Mouse (Mus musculus): ENCODE data around the gene Lrrc10b.
A peak's percentile ranks its signal among the peaks of the same experiment; 100 is the strongest.

The Lrrc10b gene

DNA sequence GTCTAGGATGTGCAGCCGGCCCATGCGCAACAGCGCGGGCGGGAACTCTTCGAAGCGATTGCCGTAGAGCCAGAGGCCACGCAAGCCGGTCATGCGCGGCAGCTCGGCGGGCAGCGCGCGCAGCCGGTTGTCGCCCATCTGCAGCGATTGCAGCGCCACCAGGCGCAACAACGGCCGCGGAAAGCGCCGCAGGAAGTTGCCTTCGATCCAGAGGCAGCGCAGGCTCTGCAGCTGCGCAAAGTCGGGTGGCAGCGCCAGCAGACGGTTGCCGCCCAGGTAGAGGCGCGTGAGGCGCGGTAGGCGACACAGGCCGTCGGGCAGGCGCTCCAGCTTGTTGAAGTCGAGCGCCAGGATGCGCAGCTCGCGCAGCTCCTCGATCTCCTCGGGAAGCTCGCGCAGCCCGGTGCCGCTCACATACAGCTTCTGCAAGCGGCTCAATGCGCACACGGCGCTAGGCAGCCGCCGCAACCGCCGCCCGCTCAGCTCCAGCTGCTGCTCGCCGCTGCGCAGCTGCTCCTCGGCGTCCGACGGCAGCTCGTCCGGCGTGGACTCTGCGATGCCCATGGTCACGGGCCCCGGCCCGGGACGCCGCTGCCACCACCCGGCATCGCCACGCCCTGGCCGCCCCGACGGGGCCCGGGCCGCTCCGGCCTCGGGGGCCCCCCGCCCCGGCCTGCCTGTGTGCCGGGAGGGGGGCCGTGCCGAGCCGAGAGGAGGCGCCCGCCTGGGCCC, at the start of gene Lrrc10b:
TSS of gene Lrrc10b (minus strand) at position 722 of the 732 bp plus-strand sequence.
- peaks cover 92% of the 10 kb centered on the region for H3K27me3 ChIP-seq (ENCODE audit: insufficient read depth, low read length)
- no peaks in the 10 kb centered on the region for H3K9me3 ChIP-seq (ENCODE audit: low read length)
- TF ChIP-seq POU5F1 (IDR thresholded peaks at IDR 0.05; ENCODE audit: borderline replicate concordance, low read length), result no peak
- H3K4me3 ChIP-seq (replicated peaks; ENCODE audit: low read length), result peak within 1 kb of the TSS; percentile 83
- peaks cover 42% of the 10 kb centered on the region for H3K4me1 ChIP-seq (replicated peaks; ENCODE audit: low read depth, low read length)
- H3K36me3 ChIP-seq (ENCODE audit: insufficient read depth, low read length), result no peaks in the 10 kb centered on the region

- H3K27me3 ChIP-seq (ENCODE audit: insufficient read depth, low read length), result no peaks in the 10 kb centered on the region
- peaks cover 15% of the 10 kb centered on the region for H3K4me1 ChIP-seq (replicated peaks; ENCODE audit: low read depth, low read length)
- H3K36me3 ChIP-seq (ENCODE audit: insufficient read depth, low read length), result peaks cover 76% of the 10 kb centered on the region
- no peak overlapping the region for H3K4me3 ChIP-seq (replicated peaks; ENCODE audit: low read length)
- no peaks in the 10 kb centered on the region for H3K9me3 ChIP-seq (ENCODE audit: low read length)
- TF ChIP-seq POU5F1 (IDR thresholded peaks at IDR 0.05; ENCODE audit: borderline replicate concordance, low read length) (no peak), CTCF (conservative IDR thresholded peaks at IDR 0.05; ENCODE audit: low read length) (peak; percentile 96), NANOG (IDR thresholded peaks at IDR 0.05; ENCODE audit: borderline replicate concordance, low read length) (no peak)
Measured at GRCm38 (mm10) chr19:10502571-10502970, 45.3 kb upstream of the Lrrc10b start.

- Histone ChIP-seq H3K4me3 (replicated peaks; ENCODE audit: low read length) (no peak overlapping the region), H3K4me1 (replicated peaks; ENCODE audit: low read depth, low read length) (peaks cover 19% of the 10 kb centered on the region), H3K36me3 (ENCODE audit: insufficient read depth, low read length) (peaks cover 59% of the 10 kb centered on the region), H3K27me3 (ENCODE audit: insufficient read depth, low read length) (peaks cover 7% of the 10 kb centered on the region; the same call in 1 of the 2 replicates), H3K9me3 (ENCODE audit: low read length) (no peaks in the 10 kb centered on the region)
- no peak for TF ChIP-seq NANOG (IDR thresholded peaks at IDR 0.05; ENCODE audit: borderline replicate concordance, low read length)
Measured at GRCm38 (mm10) chr19:10500581-10500980, 43.3 kb upstream of the Lrrc10b start.

DNA sequence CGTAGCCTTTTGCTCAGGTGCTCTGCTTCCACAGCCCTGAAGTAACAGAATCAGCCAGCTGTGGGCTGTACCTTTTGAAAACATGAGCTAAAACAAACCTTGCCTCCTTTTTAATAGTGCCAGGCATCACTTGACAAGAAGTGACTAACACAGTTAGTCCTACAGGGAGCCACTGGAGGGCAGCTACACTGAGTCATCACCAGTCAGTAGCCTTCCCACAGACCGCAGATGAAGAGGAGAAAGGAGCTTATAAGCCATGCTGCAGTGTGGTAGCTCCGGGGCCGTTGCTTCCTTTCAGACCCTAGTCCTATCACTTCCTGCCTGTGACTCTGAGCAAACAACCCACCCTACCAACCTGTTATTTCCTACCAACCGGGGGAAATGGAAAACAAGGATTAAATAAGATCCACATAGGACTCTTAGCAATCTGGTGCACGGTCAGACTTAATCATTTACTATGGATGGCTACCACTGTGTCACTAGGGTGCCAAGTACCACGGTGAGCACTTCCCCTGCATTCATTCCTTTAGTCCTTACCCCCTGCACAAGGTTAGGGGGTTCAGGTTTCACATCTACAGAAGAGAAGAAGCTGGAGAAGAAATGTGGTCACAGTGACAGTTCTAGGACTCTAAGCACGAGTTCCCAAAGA, 40.4 kb upstream of the Lrrc10b start:
- no peak for TF ChIP-seq POU5F1 (IDR thresholded peaks at IDR 0.05; ENCODE audit: borderline replicate concordance, low read length)
- TF ChIP-seq NANOG (IDR thresholded peaks at IDR 0.05; ENCODE audit: borderline replicate concordance, low read length), result no peak
- TF ChIP-seq CTCF (conservative IDR thresholded peaks at IDR 0.05; ENCODE audit: low read length), result no peak
- peaks cover 19% of the 10 kb centered on the region for H3K4me1 ChIP-seq (replicated peaks; ENCODE audit: low read depth, low read length)
- H3K36me3 ChIP-seq (ENCODE audit: insufficient read depth, low read length), result peaks cover 38% of the 10 kb centered on the region
- H3K4me3 ChIP-seq (replicated peaks; ENCODE audit: low read length), result no peak overlapping the region
- no peaks in the 10 kb centered on the region for H3K9me3 ChIP-seq (ENCODE audit: low read length)
- H3K27me3 ChIP-seq (ENCODE audit: insufficient read depth, low read length), result peaks cover 13% of the 10 kb centered on the region; the same call in 1 of the 2 replicates

DNA sequence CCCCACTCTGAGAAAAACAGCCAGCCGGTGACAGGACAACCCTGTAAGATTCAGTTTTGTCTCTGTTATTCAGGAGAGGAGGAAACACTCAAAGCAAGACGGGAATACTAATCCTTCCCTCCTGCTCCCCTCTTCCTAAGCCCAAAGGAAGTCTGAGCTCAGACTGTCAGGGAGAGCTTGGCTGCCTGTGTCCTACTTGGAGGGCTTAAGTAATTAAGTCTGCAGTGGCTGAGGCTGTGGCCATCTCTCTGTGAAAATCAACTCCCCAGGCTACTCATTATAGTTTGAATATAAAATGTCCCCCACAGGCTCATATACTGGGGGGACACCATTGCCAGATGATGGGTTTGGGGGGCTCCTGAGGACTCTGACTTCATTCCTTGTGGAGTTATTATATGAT, 39.7 kb upstream of the Lrrc10b start:
- Histone ChIP-seq H3K36me3 (ENCODE audit: insufficient read depth, low read length) (peaks cover 32% of the 10 kb centered on the region), H3K27me3 (ENCODE audit: insufficient read depth, low read length) (peaks cover 19% of the 10 kb centered on the region), H3K9me3 (ENCODE audit: low read length) (no peaks in the 10 kb centered on the region), H3K4me3 (replicated peaks; ENCODE audit: low read length) (no peak overlapping the region), H3K4me1 (replicated peaks; ENCODE audit: low read depth, low read length) (peaks cover 17% of the 10 kb centered on the region)
- TF ChIP-seq NANOG (IDR thresholded peaks at IDR 0.05; ENCODE audit: borderline replicate concordance, low read length) (no peak), CTCF (conservative IDR thresholded peaks at IDR 0.05; ENCODE audit: low read length) (no peak), POU5F1 (IDR thresholded peaks at IDR 0.05; ENCODE audit: borderline replicate concordance, low read length) (no peak)

DNA sequence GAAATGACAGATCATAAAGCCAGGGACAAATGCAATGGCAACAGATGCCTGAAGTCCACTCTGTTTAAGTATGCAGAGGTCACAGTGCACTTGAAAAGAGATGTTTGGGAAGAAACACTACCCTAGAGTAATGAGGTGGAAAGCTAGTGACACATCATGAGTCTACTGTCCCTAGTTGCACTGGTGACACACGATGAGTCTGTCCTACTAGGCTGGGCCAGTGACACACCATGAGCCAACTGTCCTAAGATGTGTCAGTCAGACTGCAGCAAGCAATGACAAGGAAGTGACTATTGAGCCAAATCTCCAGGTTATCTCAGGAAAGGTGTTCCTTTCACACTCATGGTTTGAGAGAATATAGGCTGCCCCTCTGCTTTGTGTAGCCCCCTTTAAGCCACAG, 38.4 kb upstream of the Lrrc10b start:
- Histone ChIP-seq H3K9me3 (ENCODE audit: low read length) (no peaks in the 10 kb centered on the region), H3K27me3 (ENCODE audit: insufficient read depth, low read length) (peaks cover 24% of the 10 kb centered on the region), H3K36me3 (ENCODE audit: insufficient read depth, low read length) (peaks cover 19% of the 10 kb centered on the region), H3K4me3 (replicated peaks; ENCODE audit: low read length) (no peak overlapping the region), H3K4me1 (replicated peaks; ENCODE audit: low read depth, low read length) (peaks cover 17% of the 10 kb centered on the region)
- TF ChIP-seq POU5F1 (IDR thresholded peaks at IDR 0.05; ENCODE audit: borderline replicate concordance, low read length), result no peak
- TF ChIP-seq CTCF (conservative IDR thresholded peaks at IDR 0.05; ENCODE audit: low read length), result no peak
- TF ChIP-seq NANOG (IDR thresholded peaks at IDR 0.05; ENCODE audit: borderline replicate concordance, low read length), result no peak

DNA sequence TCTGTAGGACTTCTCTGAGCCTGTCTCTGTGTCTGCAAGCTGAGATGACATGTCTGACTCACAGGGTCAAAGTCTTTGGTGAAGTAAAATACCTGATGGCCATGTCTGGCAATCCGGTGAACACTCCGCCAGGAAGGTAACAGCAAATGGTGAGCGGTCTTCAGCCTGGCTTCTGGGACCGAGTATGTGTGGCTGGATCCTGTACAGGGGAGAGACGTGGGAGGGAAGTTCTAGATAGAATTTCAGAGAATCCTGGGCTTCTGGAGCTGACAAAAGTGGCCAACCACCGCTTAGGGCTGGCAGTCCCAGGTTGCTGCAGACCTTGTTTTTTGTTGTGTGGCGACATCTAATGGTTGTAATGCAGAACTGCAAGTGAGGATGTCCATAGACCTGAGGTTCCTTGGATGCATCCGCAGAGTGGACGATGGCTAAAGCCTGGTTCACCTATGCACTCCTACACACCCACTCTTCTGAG, 29.0 kb upstream of the Lrrc10b start:
- no peaks in the 10 kb centered on the region for H3K36me3 ChIP-seq (ENCODE audit: insufficient read depth, low read length)
- no peak overlapping the region for H3K4me3 ChIP-seq (replicated peaks; ENCODE audit: low read length)
- peaks cover 3% of the 10 kb centered on the region; the same call in 1 of the 2 replicates for H3K4me1 ChIP-seq (replicated peaks; ENCODE audit: low read depth, low read length)
- peaks cover 42% of the 10 kb centered on the region for H3K27me3 ChIP-seq (ENCODE audit: insufficient read depth, low read length)
- no peaks in the 10 kb centered on the region for H3K9me3 ChIP-seq (ENCODE audit: low read length)
- TF ChIP-seq CTCF (conservative IDR thresholded peaks at IDR 0.05; ENCODE audit: low read length) (peak; percentile 96), POU5F1 (IDR thresholded peaks at IDR 0.05; ENCODE audit: borderline replicate concordance, low read length) (no peak)

GRCm38 (mm10) chr19:10482703-10483102, 25.4 kb upstream of the Lrrc10b start, which contains the start of gene Ppp1r32:
TSS of gene Ppp1r32 (minus strand) at chr19:10482928.
- H3K36me3 ChIP-seq (ENCODE audit: insufficient read depth, low read length), result no peaks in the 10 kb centered on the region
- peaks cover 3% of the 10 kb centered on the region; the same call in 1 of the 2 replicates for H3K4me1 ChIP-seq (replicated peaks; ENCODE audit: low read depth, low read length)
- peaks cover 51% of the 10 kb centered on the region for H3K27me3 ChIP-seq (ENCODE audit: insufficient read depth, low read length)
- no peak for TF ChIP-seq CTCF (conservative IDR thresholded peaks at IDR 0.05; ENCODE audit: low read length)
- no peak for TF ChIP-seq NANOG (IDR thresholded peaks at IDR 0.05; ENCODE audit: borderline replicate concordance, low read length)
- no peak for TF ChIP-seq POU5F1 (IDR thresholded peaks at IDR 0.05; ENCODE audit: borderline replicate concordance, low read length)
- no peaks in the 10 kb centered on the region for H3K9me3 ChIP-seq (ENCODE audit: low read length)
- no peak within 1 kb of the TSS for H3K4me3 ChIP-seq (replicated peaks; ENCODE audit: low read length)
